Mouse (Mus musculus): Measurements from ENCODE around the gene Fam114a1.

DNA sequence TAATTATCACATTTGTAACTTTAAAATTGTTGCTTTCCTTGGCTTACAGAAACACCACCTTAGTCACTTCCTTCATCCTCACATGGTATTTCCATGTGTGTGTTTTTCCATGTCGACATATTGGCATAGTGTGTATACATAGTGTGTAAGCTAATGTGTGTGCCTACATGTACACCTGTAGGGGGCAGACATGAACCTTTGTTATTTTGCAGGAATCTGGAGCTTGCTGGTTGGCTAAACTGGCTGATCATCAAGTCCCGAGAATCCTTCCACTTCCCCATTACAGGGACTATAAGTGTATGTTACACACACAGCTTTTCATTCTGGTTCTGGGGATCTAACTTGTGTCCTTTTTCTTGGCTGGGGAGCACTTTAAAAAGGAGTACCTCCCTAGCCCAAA, 106.2 kb downstream of the Fam114a1 start:
- TF ChIP-seq CTCF (conservative IDR thresholded peaks at IDR 0.05; ENCODE audit: low read length) (no peak; the same call in 1 of the 2 replicates), NANOG (IDR thresholded peaks at IDR 0.05; ENCODE audit: borderline replicate concordance, low read length) (no peak), POU5F1 (IDR thresholded peaks at IDR 0.05; ENCODE audit: borderline replicate concordance, low read length) (no peak)
